Mouse (Mus musculus) heart, embryonic 12.5 days (tissue): Measurements from ENCODE around the gene Npdc1. TPM values are rescaled to one million over a fixed set of nuclear protein-coding genes. Genes with fewer than 3 reads are reported as not detected.

Source experiments
- ATAC-seq: fragments of 200-750 bp; cut with Nextera tagmentation; 2 replicates; pipeline ENCODE4 v1.8.0; 2017; ENCODE audit warnings: moderate TSS enrichment, moderate library complexity; ENCODE audit not compliant: insufficient number of reproducible peaks, low FRiP score
- H3K27ac ChIP-seq: fragments of 300-500 bp; sonication (generic); 2 replicates; pipeline ENCODE4 v1.5.1; 2016; ENCODE audit warnings: mild to moderate bottlenecking, moderate library complexity; ENCODE audit not compliant: poor library complexity, severe bottlenecking
- H3K27me3 ChIP-seq: fragments of 300-500 bp; sonication (generic); replicated peaks from 2 replicates; pipeline ENCODE4 v1.6.1; 2016; ENCODE audit warnings: mild to moderate bottlenecking, moderate library complexity
- H3K36me3 ChIP-seq: fragments of 300-500 bp; sonication (generic); 2 replicates; pipeline ENCODE4 v1.6.1; 2016; ENCODE audit warnings: mild to moderate bottlenecking, moderate library complexity
- H3K4me1 ChIP-seq: fragments of 300-500 bp; sonication (generic); replicated peaks from 2 replicates; pipeline ENCODE4 v1.6.1; 2016; ENCODE audit warnings: mild to moderate bottlenecking
- H3K4me2 ChIP-seq: fragments of 300-500 bp; sonication (generic); 2 replicates; pipeline ENCODE4 v1.6.1; 2016; ENCODE audit warnings: mild to moderate bottlenecking, moderate library complexity
- H3K4me3 ChIP-seq: fragments of 300-500 bp; sonication (generic); 2 replicates; pipeline ENCODE4 v1.5.1; 2016; ENCODE audit warnings: mild to moderate bottlenecking
- H3K9ac ChIP-seq: fragments of 300-500 bp; sonication (generic); 2 replicates; pipeline ENCODE4 v1.6.1; 2016; ENCODE audit warnings: mild to moderate bottlenecking, moderate library complexity
- H3K9me3 ChIP-seq: fragments of 300-500 bp; sonication (generic); replicated peaks from 2 replicates; pipeline ENCODE4 v1.6.1; 2016; ENCODE audit warnings: mild to moderate bottlenecking, moderate library complexity
- WGBS: fragments of 180-500 bp; shearing (Covaris S2); methylation state at CpG from one replicate; pipeline ENCODE4 v1.1.7; 2016; 5-methylcytosine and 5-hydroxymethylcytosine counted together
- polyA plus RNA-seq: library from polyadenylated mRNA; unstranded; fragments of >200 nt; fragmentation: Nextera tagmentation; extraction: Ambion mirVana; gene quantifications from 2 replicates; pipeline ENCODE4 v1.2.1, GENCODE M21; 2016

Gene Npdc1
- polyA plus RNA-seq = 22.3 and 22.4 TPM in 2 replicates

- H3K9me3 ChIP-seq = no peaks in the 10 kb centered on the region
- H3K4me2 ChIP-seq = no peak within 1 kb of the TSS
- no peaks in the 10 kb centered on the region for H3K36me3 ChIP-seq
- no peak within 1 kb of the TSS for H3K4me3 ChIP-seq
- H3K9ac ChIP-seq = no peak within 1 kb of the TSS
- peaks cover 29% of the 10 kb centered on the region for H3K4me1 ChIP-seq
- ATAC-seq = no peak
- H3K27ac ChIP-seq = no peak within 1 kb of the TSS
- H3K27me3 ChIP-seq = peaks cover 99% of the 10 kb centered on the region
- WGBS = 49% methylated on average over 8 of the region's 8 CpGs
These were observed at the start of gene Npdc1 for GRCm38 (mm10) chr2:25399051-25399450. TSS of gene Npdc1 (plus strand) at chr2:25399351.

DNA sequence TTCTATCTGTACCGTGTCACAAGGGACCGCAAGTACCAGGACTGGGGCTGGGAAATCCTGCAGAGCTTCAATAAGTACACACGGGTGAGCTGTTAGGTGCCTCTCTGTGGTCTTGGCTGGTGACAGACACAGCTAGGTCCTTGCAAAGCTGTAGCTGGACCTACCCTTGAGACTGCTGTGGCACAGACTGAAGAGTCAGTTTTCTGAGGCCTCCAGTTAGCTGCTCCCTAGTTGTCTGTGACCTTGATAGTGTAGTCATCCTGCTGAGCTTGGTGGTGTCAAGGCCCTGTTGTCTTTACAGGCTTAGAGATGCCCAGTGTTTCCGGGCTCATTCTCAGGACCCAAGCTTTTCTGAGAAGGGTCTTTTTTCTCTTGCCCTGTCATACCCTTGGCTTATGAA is 49.7 kb upstream of the Npdc1 start:
- H3K27ac ChIP-seq = no peak overlapping the region
- no peak for ATAC-seq
- H3K36me3 ChIP-seq = peaks cover 90% of the 10 kb centered on the region
- no peak overlapping the region for H3K4me2 ChIP-seq
- no peaks in the 10 kb centered on the region for H3K27me3 ChIP-seq
- WGBS = 88% methylated on average over 4 of the region's 4 CpGs
- H3K4me1 ChIP-seq = no peaks in the 10 kb centered on the region
- no peak overlapping the region for H3K9ac ChIP-seq
- no peaks in the 10 kb centered on the region for H3K9me3 ChIP-seq
- H3K4me3 ChIP-seq = no peak overlapping the region

- Histone ChIP-seq H3K27me3 (no peaks in the 10 kb centered on the region), H3K4me2 (no peak overlapping the region), H3K4me1 (peaks cover 6% of the 10 kb centered on the region), H3K4me3 (no peak overlapping the region), H3K9me3 (no peaks in the 10 kb centered on the region), H3K9ac (no peak overlapping the region), H3K27ac (no peak overlapping the region), H3K36me3 (peaks cover 78% of the 10 kb centered on the region)
- ATAC-seq = no peak
- WGBS = 96% methylated on average over 3 of the region's 3 CpGs
These were observed 48.5 kb upstream of the Npdc1 start for GRCm38 (mm10) chr2:25350701-25351100.

GRCm38 (mm10) chr2:25354211-25354610 is 44.9 kb upstream of the Npdc1 start:
- Histone ChIP-seq H3K9me3 (no peaks in the 10 kb centered on the region), H3K4me3 (no peak overlapping the region), H3K9ac (no peak overlapping the region), H3K4me1 (peaks cover 14% of the 10 kb centered on the region), H3K27me3 (no peaks in the 10 kb centered on the region), H3K4me2 (no peak overlapping the region), H3K36me3 (peaks cover 45% of the 10 kb centered on the region), H3K27ac (no peak overlapping the region)
- ATAC-seq = no peak
- WGBS = 81% methylated on average over 6 of the region's 6 CpGs

GRCm38 (mm10) chr2:25355419-25356066 is 43.6 kb upstream of the Npdc1 start:
- H3K27ac ChIP-seq = no peak overlapping the region
- ATAC-seq = no peak
- H3K9me3 ChIP-seq = no peaks in the 10 kb centered on the region
- H3K4me3 ChIP-seq = peak overlapping the region; percentile 57
- 30% methylated on average over 18 of the region's 18 CpGs for WGBS
- peaks cover 32% of the 10 kb centered on the region for H3K36me3 ChIP-seq
- no peaks in the 10 kb centered on the region for H3K27me3 ChIP-seq
- H3K4me2 ChIP-seq = peak overlapping the region; percentile 81
- H3K4me1 ChIP-seq = peaks cover 14% of the 10 kb centered on the region
- H3K9ac ChIP-seq = peak overlapping the region; percentile 70; the same call in 1 of the 2 replicates

DNA sequence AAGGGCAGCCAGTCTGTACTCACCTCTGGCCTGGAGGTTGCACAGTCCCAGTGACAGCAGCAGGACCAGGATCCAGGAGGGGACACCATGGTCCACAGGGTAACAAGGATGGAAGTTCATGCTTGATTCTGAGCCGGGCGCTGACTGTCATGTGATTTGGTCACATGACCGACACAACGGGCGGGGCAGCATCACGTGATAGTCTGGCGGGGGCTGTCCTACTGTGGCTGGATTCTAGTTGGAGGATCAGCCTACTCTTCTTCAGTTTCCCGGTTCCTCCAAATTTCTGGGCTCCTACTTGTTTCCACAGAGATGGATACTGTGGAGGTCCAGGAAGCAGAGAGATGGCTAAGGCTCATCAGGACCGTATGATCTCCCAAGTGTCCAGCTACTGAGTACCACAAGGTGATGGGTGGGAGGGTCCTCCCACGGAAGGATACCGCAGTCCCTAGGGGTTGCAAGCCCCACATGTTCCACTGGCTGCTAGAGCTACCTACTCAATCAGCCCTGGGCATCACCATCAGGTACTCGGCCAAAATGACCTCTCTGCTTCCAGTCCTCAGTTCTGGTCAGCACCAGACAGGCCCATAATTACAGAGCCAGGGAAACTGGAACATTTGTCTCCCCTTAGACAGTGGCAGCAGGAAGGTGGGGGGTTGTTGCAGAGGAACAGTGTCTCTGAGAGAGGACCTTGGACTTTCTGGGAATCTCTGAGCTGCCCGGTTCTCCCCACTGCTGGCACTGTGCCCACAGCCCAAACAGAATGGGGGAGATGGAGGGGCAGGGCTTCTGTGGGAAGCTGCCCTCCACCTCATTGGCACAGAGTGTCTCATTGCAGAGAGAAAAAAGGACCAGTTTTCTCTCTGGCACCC is 42.7 kb upstream of the Npdc1 start, which contains the start of gene Dpp7:
Gene Dpp7 (minus strand): TSS at position 152 of the 872 bp plus-strand sequence.
- no peaks in the 10 kb centered on the region for H3K27me3 ChIP-seq
- H3K4me2 ChIP-seq = peak within 1 kb of the TSS; percentile 81
- H3K36me3 ChIP-seq = peaks cover 22% of the 10 kb centered on the region
- no peaks in the 10 kb centered on the region for H3K9me3 ChIP-seq
- WGBS = 6% methylated on average over 13 of the region's 13 CpGs
- H3K4me3 ChIP-seq = peak within 1 kb of the TSS; percentile 57
- peak within 1 kb of the TSS; percentile 70 for H3K9ac ChIP-seq
- peaks cover 14% of the 10 kb centered on the region for H3K4me1 ChIP-seq
- H3K27ac ChIP-seq = no peak within 1 kb of the TSS
- ATAC-seq = peak; percentile 87

DNA sequence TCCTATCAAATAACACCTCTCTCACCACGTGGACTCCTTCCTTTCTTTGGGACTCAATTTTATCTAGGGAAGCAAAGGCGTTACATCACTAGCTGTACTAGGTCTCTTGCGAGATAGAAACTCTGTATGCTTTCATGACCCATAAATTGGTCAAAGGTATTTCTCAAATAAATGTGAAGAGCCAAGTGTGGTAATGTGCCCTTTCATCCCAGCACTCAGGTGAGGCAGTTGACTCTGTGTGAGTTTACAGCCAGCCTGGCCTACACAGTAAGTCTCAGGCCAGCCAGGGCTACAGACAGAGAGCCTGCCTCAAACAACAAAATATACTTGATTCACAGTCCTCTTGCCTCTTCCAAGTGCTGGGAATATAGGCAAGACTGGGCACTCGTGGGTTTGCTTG is 39.3 kb upstream of the Npdc1 start:
- Histone ChIP-seq H3K4me3 (no peak overlapping the region), H3K9ac (no peak overlapping the region), H3K9me3 (no peaks in the 10 kb centered on the region), H3K4me2 (no peak overlapping the region), H3K27me3 (peaks cover 27% of the 10 kb centered on the region), H3K4me1 (peaks cover 14% of the 10 kb centered on the region), H3K36me3 (0 out of 2 replicates have a peak, but pooled peaks cover 6% of the 10 kb centered on the region), H3K27ac (no peak overlapping the region)
- no peak for ATAC-seq
- WGBS = 67% methylated on average over 4 of the region's 4 CpGs

DNA sequence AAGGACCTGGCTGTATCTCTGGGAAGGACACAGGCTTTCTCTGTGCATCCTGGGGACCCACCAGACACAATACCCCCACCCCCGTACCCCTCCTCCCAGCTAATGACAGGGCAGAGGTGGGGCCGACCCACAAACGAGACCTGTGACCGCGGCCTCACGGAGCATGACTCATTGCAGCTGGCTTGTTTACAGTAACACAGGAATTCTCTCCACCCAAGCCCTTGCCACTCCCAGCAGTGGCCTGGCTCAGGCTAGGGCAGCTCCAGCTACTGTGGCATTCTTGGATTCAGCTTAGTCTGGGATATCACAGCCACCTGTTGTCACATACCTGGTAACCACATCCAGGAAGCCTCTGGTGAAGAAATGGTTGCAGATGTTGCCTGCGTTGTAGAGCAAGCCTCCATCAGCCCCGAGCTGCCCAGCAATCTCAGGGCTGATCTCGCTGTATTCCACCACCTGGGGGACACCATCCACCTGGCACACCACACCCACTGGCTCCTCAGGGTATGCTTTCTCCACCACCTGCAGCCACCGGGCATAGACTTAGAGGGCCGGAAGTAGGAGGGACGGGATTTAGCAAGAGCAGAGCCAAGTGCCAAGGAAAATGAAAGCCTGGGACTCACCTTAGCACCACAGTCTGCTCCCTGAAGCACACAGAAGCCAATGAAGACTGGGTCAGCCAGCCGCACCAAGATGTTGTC is 35.5 kb upstream of the Npdc1 start:
- H3K36me3 ChIP-seq = 0 out of 2 replicates have a peak, but pooled peaks cover 6% of the 10 kb centered on the region
- ATAC-seq = no peak
- H3K4me2 ChIP-seq = no peak overlapping the region
- 58% methylated on average over 13 of the region's 13 CpGs for WGBS
- no peak overlapping the region for H3K4me3 ChIP-seq
- peaks cover 4% of the 10 kb centered on the region; the same call in 1 of the 2 replicates for H3K4me1 ChIP-seq
- H3K27me3 ChIP-seq = peaks cover 35% of the 10 kb centered on the region
- H3K9ac ChIP-seq = no peak overlapping the region
- H3K27ac ChIP-seq = no peak overlapping the region
- H3K9me3 ChIP-seq = no peaks in the 10 kb centered on the region

DNA sequence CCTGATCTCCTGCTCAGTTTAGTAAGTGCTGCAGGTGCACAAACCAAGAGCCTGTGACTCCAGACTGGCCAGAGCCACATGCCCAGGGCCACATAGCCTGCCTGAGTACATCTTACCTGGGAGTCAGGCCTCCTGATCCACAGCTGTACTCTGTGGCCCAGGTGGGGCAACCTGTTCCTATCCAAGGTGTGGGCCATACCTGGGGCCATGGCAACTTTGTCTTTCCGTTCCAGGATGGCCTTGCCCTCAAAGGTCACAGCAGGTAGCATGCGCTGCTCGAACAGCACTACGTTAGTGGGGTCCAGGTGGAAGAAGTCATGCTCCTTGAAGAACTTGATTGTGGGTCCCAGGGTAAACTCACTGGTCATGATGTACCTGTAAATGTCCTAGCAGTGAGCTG is 34.8 kb upstream of the Npdc1 start:
- H3K36me3 ChIP-seq = 0 out of 2 replicates have a peak, but pooled peaks cover 6% of the 10 kb centered on the region
- peak overlapping the region; percentile 67; the same call in 1 of the 2 replicates for H3K4me3 ChIP-seq
- no peak overlapping the region for H3K9ac ChIP-seq
- 86% methylated on average over 4 of the region's 4 CpGs for WGBS
- H3K27me3 ChIP-seq = peaks cover 39% of the 10 kb centered on the region
- peaks cover 4% of the 10 kb centered on the region; the same call in 1 of the 2 replicates for H3K4me1 ChIP-seq
- H3K27ac ChIP-seq = no peak overlapping the region
- 0 out of 2 replicates have a peak, but pooled peaks have one; percentile 3 for ATAC-seq
- no peaks in the 10 kb centered on the region for H3K9me3 ChIP-seq
- peak overlapping the region; percentile 99; the same call in 1 of the 2 replicates for H3K4me2 ChIP-seq

DNA sequence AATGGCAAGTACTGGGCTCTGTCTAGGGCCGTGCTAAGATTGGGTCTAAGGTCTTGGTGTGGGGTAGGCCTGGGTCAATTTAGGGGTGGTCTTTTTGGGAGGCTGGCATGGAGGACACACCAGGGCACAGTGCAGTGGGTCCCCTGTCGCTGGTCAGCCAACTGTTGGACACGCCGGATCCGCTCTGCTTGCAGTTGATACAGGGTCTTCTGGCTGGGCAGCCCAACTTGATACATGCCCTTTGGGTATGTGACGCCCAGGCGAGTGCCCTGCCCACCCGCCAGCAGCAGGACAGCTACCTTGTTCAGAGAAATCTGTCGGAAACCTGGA is 34.4 kb upstream of the Npdc1 start:
- WGBS = 26% methylated on average over 9 of the region's 9 CpGs
- Histone ChIP-seq H3K27ac (no peak overlapping the region), H3K36me3 (0 out of 2 replicates have a peak, but pooled peaks cover 6% of the 10 kb centered on the region), H3K9ac (peak overlapping the region; percentile 77), H3K4me2 (peak overlapping the region; percentile 99), H3K4me3 (peak overlapping the region; percentile 67), H3K27me3 (peaks cover 40% of the 10 kb centered on the region), H3K9me3 (no peaks in the 10 kb centered on the region), H3K4me1 (peaks cover 4% of the 10 kb centered on the region; the same call in 1 of the 2 replicates)
- 0 out of 2 replicates have a peak, but pooled peaks have one; percentile 3 for ATAC-seq
